Mouse (Mus musculus): ENCODE results near the gene Olfr1424. TPM values are rescaled to one million over a fixed set of nuclear protein-coding genes. Genes with fewer than 3 reads are reported as not detected.
A peak's percentile ranks its signal among the peaks of the same experiment; 100 is the strongest.
"Not testable (repeated sequence)": the region's sequence is repeated elsewhere in the genome, so short reads cannot be mapped to it uniquely, and the experiment has no call there.

The Olfr1424 gene
- not detected for total RNA-seq (2021)
- long read RNA-seq, experiment 1 = 0 reads
- long read RNA-seq, experiment 2 = 0 reads

- H3K27ac ChIP-seq; H3K4me3 ChIP-seq; intact Hi-C loops (cut with DNase I); DNase-seq (ENCODE audit: extremely low spot score in 1 of 2, low spot score in 2 of 2): not testable (repeated sequence)
Observed at GRCm38 (mm10) chr19:12062582-12062981, at the start of gene Olfr1424. TSS of gene Olfr1424 (minus strand) at chr19:12062682.

- intact Hi-C loops (cut with DNase I) = loop anchor here (5.0 kb wide), 1 partner anchor 92 kb away; no protein-coding TSS in a partner anchor
- no peak for TF ChIP-seq CTCF (IDR thresholded peaks at IDR 0.05)
- DNase-seq (ENCODE audit: extremely low spot score in 1 of 2, low spot score in 2 of 2) = no peak
- peak overlapping the region; percentile 73 for H3K27ac ChIP-seq
- H3K4me3 ChIP-seq = no peak overlapping the region
Observed at GRCm38 (mm10) chr19:12104541-12104940, 42.1 kb upstream of the Olfr1424 start.

GRCm38 (mm10) chr19:12103234-12103633 lies 40.8 kb upstream of the Olfr1424 start, which contains the start of gene Olfr1427:
TSS of gene Olfr1427 (minus strand) at chr19:12103334.
- Histone ChIP-seq H3K4me3 (no peak within 1 kb of the TSS), H3K27ac (peak within 1 kb of the TSS; percentile 44; the same call in 1 of the 2 replicates)
- no peak for DNase-seq (ENCODE audit: extremely low spot score in 1 of 2, low spot score in 2 of 2)
- TF ChIP-seq CTCF (IDR thresholded peaks at IDR 0.05) = no peak
- intact Hi-C loops (cut with DNase I) = loop anchor here (5.0 kb wide), 1 partner anchor 91 kb away; no protein-coding TSS in a partner anchor

- no peak for TF ChIP-seq CTCF (IDR thresholded peaks at IDR 0.05)
- Histone ChIP-seq H3K27ac (0 out of 2 replicates have a peak within 1 kb of the TSS, but pooled peaks have one; percentile 44), H3K4me3 (no peak within 1 kb of the TSS)
- intact Hi-C loops (cut with DNase I) = no loop called here
- DNase-seq (ENCODE audit: extremely low spot score in 1 of 2, low spot score in 2 of 2) = no peak
Observed at GRCm38 (mm10) chr19:12091913-12092312, 29.4 kb upstream of the Olfr1424 start, which contains the start of gene Olfr1426. TSS of gene Olfr1426 (minus strand) at chr19:12092013.

- H3K27ac ChIP-seq; intact Hi-C loops (cut with DNase I): not testable (repeated sequence)
Observed at GRCm38 (mm10) chr19:12077631-12078030, 15.1 kb upstream of the Olfr1424 start, which contains the start of gene Olfr1425. TSS of gene Olfr1425 (minus strand) at chr19:12077731.

GRCm38 (mm10) chr19:12069546-12069945 lies 7.1 kb upstream of the Olfr1424 start:
- intact Hi-C loops (cut with DNase I); DNase-seq (ENCODE audit: extremely low spot score in 1 of 2, low spot score in 2 of 2); H3K27ac ChIP-seq; H3K4me3 ChIP-seq: not testable (repeated sequence)

More at GRCm38 (mm10) chr19:12077631-12078030, 15.1 kb upstream of the Olfr1424 start, which contains the start of gene Olfr1425:
- not testable (repeated sequence) for H3K4me3 ChIP-seq; DNase-seq (ENCODE audit: extremely low spot score in 1 of 2, low spot score in 2 of 2)

- H3K27ac ChIP-seq; DNase-seq (ENCODE audit: extremely low spot score in 1 of 2, low spot score in 2 of 2); intact Hi-C loops (cut with DNase I): not testable (repeated sequence)
Observed at GRCm38 (mm10) chr19:12067806-12068205, 5.3 kb upstream of the Olfr1424 start.

GRCm38 (mm10) chr19:12043163-12043562 lies 19.3 kb downstream of the Olfr1424 start:
- no peak for DNase-seq (ENCODE audit: extremely low spot score in 1 of 2, low spot score in 2 of 2)

More at GRCm38 (mm10) chr19:12067806-12068205, 5.3 kb upstream of the Olfr1424 start:
- not testable (repeated sequence) for H3K4me3 ChIP-seq

GRCm38 (mm10) chr19:12041217-12041616 lies 21.3 kb downstream of the Olfr1424 start, which contains the start of gene Olfr1423:
TSS of gene Olfr1423 (minus strand) at chr19:12041317.
- TF ChIP-seq CTCF (IDR thresholded peaks at IDR 0.05) = no peak
- H3K4me3 ChIP-seq = no peak within 1 kb of the TSS

More at GRCm38 (mm10) chr19:12043163-12043562, 19.3 kb downstream of the Olfr1424 start:
- Histone ChIP-seq H3K4me3 (no peak overlapping the region), H3K27ac (no peak overlapping the region)
- TF ChIP-seq CTCF (IDR thresholded peaks at IDR 0.05) = peak; percentile 18
- intact Hi-C loops (cut with DNase I) = no loop called here

GRCm38 (mm10) chr19:12037727-12038126 lies 24.8 kb downstream of the Olfr1424 start:
- intact Hi-C loops (cut with DNase I) = no loop called here
- no peak for DNase-seq (ENCODE audit: extremely low spot score in 1 of 2, low spot score in 2 of 2)
- no peak overlapping the region for H3K27ac ChIP-seq
- no peak overlapping the region for H3K4me3 ChIP-seq
- TF ChIP-seq CTCF (IDR thresholded peaks at IDR 0.05) = no peak

More at GRCm38 (mm10) chr19:12041217-12041616, 21.3 kb downstream of the Olfr1424 start, which contains the start of gene Olfr1423:
- intact Hi-C loops (cut with DNase I) = no loop called here
- DNase-seq (ENCODE audit: extremely low spot score in 1 of 2, low spot score in 2 of 2) = no peak
- no peak within 1 kb of the TSS for H3K27ac ChIP-seq

- no peak for TF ChIP-seq CTCF (IDR thresholded peaks at IDR 0.05)
- intact Hi-C loops (cut with DNase I) = no loop called here
- Histone ChIP-seq H3K27ac (no peak overlapping the region), H3K4me3 (no peak overlapping the region)
- no peak for DNase-seq (ENCODE audit: extremely low spot score in 1 of 2, low spot score in 2 of 2)
Observed at GRCm38 (mm10) chr19:12026606-12027005, 35.9 kb downstream of the Olfr1424 start.

GRCm38 (mm10) chr19:12025333-12025732 lies 37.1 kb downstream of the Olfr1424 start:
- no peak for TF ChIP-seq CTCF (IDR thresholded peaks at IDR 0.05)
- intact Hi-C loops (cut with DNase I) = no loop called here
- Histone ChIP-seq H3K4me3 (no peak overlapping the region), H3K27ac (no peak overlapping the region)
- DNase-seq (ENCODE audit: extremely low spot score in 1 of 2, low spot score in 2 of 2) = no peak

GRCm38 (mm10) chr19:12024149-12024548 lies 38.3 kb downstream of the Olfr1424 start:
- intact Hi-C loops (cut with DNase I) = no loop called here
- no peak for DNase-seq (ENCODE audit: extremely low spot score in 1 of 2, low spot score in 2 of 2)
- Histone ChIP-seq H3K4me3 (no peak overlapping the region), H3K27ac (no peak overlapping the region)
- no peak for TF ChIP-seq CTCF (IDR thresholded peaks at IDR 0.05)
